Mouse (Mus musculus) E14TG2a.4 (cell line): ENCODE measurements at regions not wholly inside any gene's neighbourhood (a gene's known extent, or its start where the extent isn't known, plus 50 kb on each side); places are given as distances from the start of the nearest gene placed in this dataset.

ENCODE experiments used
- CTCF ChIP-seq: conservative IDR thresholded peaks from 2 replicates; pipeline ENCODE4 v1.5.1; 2014; ENCODE audit warnings: low read length
- NANOG ChIP-seq: IDR thresholded peaks from 2 replicates; pipeline ENCODE4 v1.6.1; 2014; ENCODE audit warnings: borderline replicate concordance, low read length, mixed read lengths
- POU5F1 ChIP-seq: IDR thresholded peaks from 2 replicates; pipeline ENCODE4 v1.6.1; 2014; ENCODE audit warnings: low read length, borderline replicate concordance

DNA sequence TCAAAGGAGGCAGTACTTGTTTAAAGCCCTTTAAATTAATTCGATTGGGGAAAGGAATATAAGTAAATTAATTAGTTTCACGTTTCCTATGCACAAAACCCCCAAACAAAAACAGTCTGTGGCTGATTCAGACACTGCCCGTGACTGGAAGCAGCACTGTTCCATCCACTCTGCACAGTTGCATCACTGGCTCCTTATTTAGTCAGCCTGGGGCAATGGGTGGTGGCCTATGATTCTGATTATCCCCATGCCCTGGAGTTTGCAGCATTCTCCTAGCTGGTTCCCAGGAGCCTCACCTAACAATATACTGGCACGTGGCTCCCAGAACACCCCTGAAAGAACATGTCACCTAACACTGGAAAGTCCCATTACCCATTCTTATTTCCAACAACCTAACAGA, 99.6 kb upstream of the Fam78b start:
- TF ChIP-seq CTCF = no peak
- no peak for TF ChIP-seq NANOG
- no peak for TF ChIP-seq POU5F1
